Mouse (Mus musculus): ENCODE results near the gene Nbea. TPM values are rescaled to one million over a fixed set of nuclear protein-coding genes. Genes with fewer than 3 reads are reported as not detected.

The Nbea gene
- polyA plus RNA-seq, 1 experiment: 1.9 TPM

GRCm38 (mm10) chr3:55788214-55788586 lies 395.3 kb downstream of the Nbea start:
- no peak for TF ChIP-seq POLR2A (IDR thresholded peaks at IDR 0.05; ENCODE audit: borderline replicate concordance, control insufficient read depth, low read depth, low read length)
- no peak for TF ChIP-seq CTCF (IDR thresholded peaks at IDR 0.05; ENCODE audit: control insufficient read depth, insufficient read depth, low read length)
- H3K27ac ChIP-seq (ENCODE audit: control insufficient read depth, insufficient read depth, low read depth, low read length, poor library complexity): no peak overlapping the region
- 6% methylated on average over 4 of the region's 4 CpGs for WGBS
- H3K4me3 ChIP-seq (replicated peaks; ENCODE audit: control insufficient read depth, low read depth, low read length): no peak overlapping the region
- no peaks in the 10 kb centered on the region; the same call in 1 of the 2 replicates for H3K4me1 ChIP-seq (ENCODE audit: control insufficient read depth, insufficient read depth, low read length)

GRCm38 (mm10) chr3:55787487-55788213 lies 395.9 kb downstream of the Nbea start:
- no peak overlapping the region for H3K4me3 ChIP-seq (replicated peaks; ENCODE audit: control insufficient read depth, low read depth, low read length)
- no peak overlapping the region for H3K27ac ChIP-seq (ENCODE audit: control insufficient read depth, insufficient read depth, low read depth, low read length, poor library complexity)
- H3K4me1 ChIP-seq (ENCODE audit: control insufficient read depth, insufficient read depth, low read length): no peaks in the 10 kb centered on the region; the same call in 1 of the 2 replicates
- WGBS: 2% methylated on average over 54 of the region's 54 CpGs
- no peak for TF ChIP-seq CTCF (IDR thresholded peaks at IDR 0.05; ENCODE audit: control insufficient read depth, insufficient read depth, low read length)
- no peak for TF ChIP-seq POLR2A (IDR thresholded peaks at IDR 0.05; ENCODE audit: borderline replicate concordance, control insufficient read depth, low read depth, low read length)

- Histone ChIP-seq H3K27ac (ENCODE audit: control insufficient read depth, insufficient read depth, low read depth, low read length, poor library complexity) (no peak overlapping the region), H3K4me1 (ENCODE audit: control insufficient read depth, insufficient read depth, low read length) (no peaks in the 10 kb centered on the region; the same call in 1 of the 2 replicates), H3K4me3 (replicated peaks; ENCODE audit: control insufficient read depth, low read depth, low read length) (no peak overlapping the region)
- no peak for TF ChIP-seq POLR2A (IDR thresholded peaks at IDR 0.05; ENCODE audit: borderline replicate concordance, control insufficient read depth, low read depth, low read length)
- no peak for TF ChIP-seq CTCF (IDR thresholded peaks at IDR 0.05; ENCODE audit: control insufficient read depth, insufficient read depth, low read length)
- WGBS: 57% methylated on average over 17 of the region's 17 CpGs
Measured at GRCm38 (mm10) chr3:55786835-55787486, 396.5 kb downstream of the Nbea start.

- Histone ChIP-seq H3K27ac (ENCODE audit: control insufficient read depth, insufficient read depth, low read depth, low read length, poor library complexity) (no peak overlapping the region), H3K4me1 (ENCODE audit: control insufficient read depth, insufficient read depth, low read length) (no peaks in the 10 kb centered on the region; the same call in 1 of the 2 replicates), H3K4me3 (replicated peaks; ENCODE audit: control insufficient read depth, low read depth, low read length) (no peak overlapping the region)
- WGBS: 74% methylated on average over 3 of the region's 3 CpGs
- TF ChIP-seq POLR2A (IDR thresholded peaks at IDR 0.05; ENCODE audit: borderline replicate concordance, control insufficient read depth, low read depth, low read length): no peak
- TF ChIP-seq CTCF (IDR thresholded peaks at IDR 0.05; ENCODE audit: control insufficient read depth, insufficient read depth, low read length): no peak
Measured at GRCm38 (mm10) chr3:55785981-55786725, 397.3 kb downstream of the Nbea start.

GRCm38 (mm10) chr3:55785266-55785980 lies 398.1 kb downstream of the Nbea start:
- WGBS: 80% methylated on average over 4 of the region's 4 CpGs
- Histone ChIP-seq H3K27ac (ENCODE audit: control insufficient read depth, insufficient read depth, low read depth, low read length, poor library complexity) (no peak overlapping the region), H3K4me3 (replicated peaks; ENCODE audit: control insufficient read depth, low read depth, low read length) (no peak overlapping the region), H3K4me1 (ENCODE audit: control insufficient read depth, insufficient read depth, low read length) (no peaks in the 10 kb centered on the region; the same call in 1 of the 2 replicates)
- TF ChIP-seq CTCF (IDR thresholded peaks at IDR 0.05; ENCODE audit: control insufficient read depth, insufficient read depth, low read length): no peak
- no peak for TF ChIP-seq POLR2A (IDR thresholded peaks at IDR 0.05; ENCODE audit: borderline replicate concordance, control insufficient read depth, low read depth, low read length)

GRCm38 (mm10) chr3:55784101-55784500 lies 399.4 kb downstream of the Nbea start:
- Histone ChIP-seq H3K4me3 (replicated peaks; ENCODE audit: control insufficient read depth, low read depth, low read length) (no peak overlapping the region), H3K27ac (ENCODE audit: control insufficient read depth, insufficient read depth, low read depth, low read length, poor library complexity) (no peak overlapping the region), H3K4me1 (ENCODE audit: control insufficient read depth, insufficient read depth, low read length) (no peaks in the 10 kb centered on the region; the same call in 1 of the 2 replicates)
- TF ChIP-seq POLR2A (IDR thresholded peaks at IDR 0.05; ENCODE audit: borderline replicate concordance, control insufficient read depth, low read depth, low read length) (no peak), CTCF (IDR thresholded peaks at IDR 0.05; ENCODE audit: control insufficient read depth, insufficient read depth, low read length) (no peak)
- 33% methylated on average over 7 of the region's 7 CpGs for whole genome bisulfite sequencing

- WGBS: 6% methylated on average over 45 of the region's 45 CpGs
- Histone ChIP-seq H3K27ac (ENCODE audit: control insufficient read depth, insufficient read depth, low read depth, low read length, poor library complexity) (no peak overlapping the region), H3K4me3 (replicated peaks; ENCODE audit: control insufficient read depth, low read depth, low read length) (no peak overlapping the region), H3K4me1 (ENCODE audit: control insufficient read depth, insufficient read depth, low read length) (no peaks in the 10 kb centered on the region; the same call in 1 of the 2 replicates)
- no peak for TF ChIP-seq CTCF (IDR thresholded peaks at IDR 0.05; ENCODE audit: control insufficient read depth, insufficient read depth, low read length)
- no peak for TF ChIP-seq POLR2A (IDR thresholded peaks at IDR 0.05; ENCODE audit: borderline replicate concordance, control insufficient read depth, low read depth, low read length)
Measured at GRCm38 (mm10) chr3:55783171-55784081, 400.1 kb downstream of the Nbea start.

Data from bone marrow, adult 2 months (tissue).